Mouse (Mus musculus) right cerebral cortex, postnatal 4 days (tissue): ENCODE measurements around the gene Farsa.

Source experiments
- DNase-seq: peaks from one replicate; pipeline ENCODE4 v3.0.0-alpha.2; 2022

Gene Farsa

DNA sequence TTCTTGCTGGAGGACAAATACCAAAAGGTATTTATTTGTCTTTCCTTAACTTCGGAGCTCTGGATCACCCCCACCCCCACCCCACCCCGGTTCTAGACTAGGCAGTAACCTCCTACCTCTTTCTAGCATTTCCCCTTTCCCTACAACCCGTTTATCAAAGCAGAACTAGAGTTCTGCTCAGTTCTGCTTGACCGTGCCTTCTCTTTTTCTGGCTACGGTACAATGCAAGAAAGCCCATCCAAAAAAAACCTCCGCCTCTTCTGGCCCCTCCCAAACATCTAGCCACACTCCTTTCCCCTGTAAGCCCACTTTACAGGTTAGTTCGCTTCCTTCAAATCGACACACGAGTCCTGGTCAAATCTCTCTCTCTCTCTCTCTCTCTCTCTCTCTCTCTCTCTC is 56.7 kb downstream of the Farsa start:
- no peak for DNase-seq

DNA sequence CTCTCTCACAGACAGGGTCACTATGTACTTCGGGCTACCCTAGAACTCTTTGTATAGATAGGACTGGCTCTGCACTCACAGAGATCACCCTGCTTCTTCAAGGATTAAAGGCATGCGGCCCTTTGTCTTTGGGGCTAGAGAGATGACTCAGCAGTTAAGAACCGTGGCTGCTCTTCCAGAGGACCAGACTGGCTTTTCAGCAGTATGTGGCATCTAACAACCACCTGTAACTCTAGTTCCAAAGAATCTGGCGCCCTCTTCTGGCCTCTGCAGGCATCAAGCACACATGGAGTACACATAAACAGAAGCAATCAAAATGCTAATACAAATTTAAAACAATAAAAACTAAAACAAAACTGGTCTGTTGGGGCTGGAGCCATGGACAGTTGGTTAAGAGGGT is 57.2 kb downstream of the Farsa start:
- no peak for DNase-seq

DNA sequence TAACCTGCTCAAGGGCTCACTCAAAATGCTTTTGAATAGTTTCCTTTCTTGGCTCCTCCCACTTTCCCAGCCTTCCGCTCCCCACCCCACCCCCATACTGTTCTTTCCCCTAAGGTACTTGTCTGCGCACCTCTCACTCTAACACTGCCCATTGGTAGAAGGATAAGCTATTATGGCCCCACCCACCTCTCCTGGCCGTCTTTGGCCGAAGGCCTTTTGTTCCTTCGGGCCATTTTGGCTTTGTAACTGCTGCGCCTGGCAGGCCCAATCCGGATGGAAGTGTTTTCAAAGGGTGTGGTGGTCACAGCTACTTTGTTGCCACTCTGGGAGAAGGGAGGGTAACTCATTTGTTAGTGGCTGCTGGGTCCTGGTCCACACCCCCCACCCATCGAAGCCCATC is 58.5 kb downstream of the Farsa start:
- DNase-seq = no peak

DNA sequence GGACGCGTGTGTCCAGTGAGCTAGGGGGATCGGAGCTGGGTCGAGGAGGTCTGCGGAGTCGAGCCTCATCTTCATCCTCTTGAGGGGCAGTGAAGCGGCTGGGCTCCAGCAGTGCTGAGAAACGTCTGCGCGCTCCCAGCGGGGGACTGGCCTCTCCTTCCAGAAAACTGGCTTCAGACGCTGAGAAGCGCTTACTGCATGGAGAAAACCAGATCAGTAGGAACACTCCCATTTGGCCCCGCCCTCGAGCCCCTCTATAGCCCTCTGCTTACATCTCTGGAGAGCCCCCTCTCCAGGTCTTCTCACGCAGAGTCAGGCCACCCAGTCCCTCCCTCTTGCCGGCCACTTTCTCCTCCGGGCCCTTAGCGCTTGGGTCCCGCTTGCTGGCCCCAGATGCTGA is 61.0 kb downstream of the Farsa start:
- DNase-seq = no peak

DNA sequence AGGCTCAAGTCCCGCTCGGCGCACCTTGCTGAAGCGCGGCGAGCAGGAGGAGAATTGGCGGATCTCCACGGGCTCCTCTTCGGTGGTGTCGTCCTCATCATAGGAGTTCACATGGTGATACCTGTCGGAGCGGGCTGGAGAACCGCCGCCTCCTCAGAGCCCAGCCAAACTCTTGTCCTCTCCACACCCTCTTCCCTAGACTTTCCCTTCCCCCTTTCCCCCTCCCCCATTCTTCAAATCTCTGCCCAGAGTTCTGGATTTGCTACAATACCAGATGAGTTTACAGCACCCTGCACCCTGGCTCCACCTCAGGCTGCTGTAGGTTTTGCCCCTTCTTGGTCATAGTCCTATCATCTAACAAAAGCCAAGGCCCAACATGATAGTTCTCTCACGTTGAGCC is 61.9 kb downstream of the Farsa start:
- no peak for DNase-seq
